Mouse (Mus musculus) brown adipose tissue, adult 24 weeks (tissue): ENCODE measurements around the gene Zfp687. TPM values are rescaled to one million over a fixed set of nuclear protein-coding genes. Genes with fewer than 3 reads are reported as not detected.
A peak's percentile ranks its signal among the peaks of the same experiment; 100 is the strongest.
"Not testable (repeated sequence)": the region's sequence is repeated elsewhere in the genome, so short reads cannot be mapped to it uniquely, and the experiment has no call there.

Source experiments
- H3K27ac ChIP-seq: fragments of 200-500 bp; replicated peaks from 2 replicates; pipeline ENCODE4 v1.5.1; 2012; ENCODE audit warnings: low read depth, mild to moderate bottlenecking, low read length
- H3K4me1 ChIP-seq: fragments of 200-500 bp; 2 replicates; pipeline ENCODE4 v1.6.1; 2012; ENCODE audit warnings: low read length, mixed read lengths; ENCODE audit not compliant: control insufficient read depth, insufficient read depth, insufficient read length
- H3K4me3 ChIP-seq: fragments of 200-500 bp; 2 replicates; pipeline ENCODE4 v1.5.1; 2012; ENCODE audit warnings: low read depth, mild to moderate bottlenecking, low read length, moderate library complexity; ENCODE audit not compliant: insufficient read depth
- polyA plus RNA-seq: library from polyadenylated mRNA; stranded (reverse); fragments of >200 nt; gene quantifications from 2 replicates; pipeline ENCODE4 v1.2.4, GENCODE M21; 2012; ENCODE audit not compliant: missing spikeins, insufficient read depth, insufficient read length

Zfp687 gene
- polyA plus RNA-seq, 1 experiment = 6.1 TPM

GRCm38 (mm10) chr3:95029291-95029827 lies 14.1 kb upstream of the Zfp687 start:
- not testable (repeated sequence) for H3K27ac ChIP-seq, H3K4me3 ChIP-seq, H3K4me1 ChIP-seq

DNA sequence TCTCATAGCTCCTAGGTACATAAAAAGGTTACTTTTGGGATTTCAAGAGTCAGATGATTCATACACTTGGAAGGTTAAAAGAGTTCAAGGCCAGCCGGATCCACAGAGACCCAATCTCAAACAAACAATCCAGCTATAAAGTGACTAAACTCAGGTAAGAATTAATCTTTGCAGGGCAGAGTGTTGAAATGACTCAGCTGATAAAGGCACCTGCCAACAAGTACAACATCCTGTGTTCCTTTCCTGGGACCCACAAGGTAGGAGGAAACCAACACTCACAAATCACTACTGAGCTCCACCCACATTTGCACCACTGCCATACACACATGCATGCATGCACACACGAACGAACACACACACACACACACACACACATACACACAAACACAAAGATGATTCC lies 13.4 kb upstream of the Zfp687 start:
- Histone ChIP-seq H3K4me1 (no peaks in the 10 kb centered on the region), H3K27ac (no peak overlapping the region), H3K4me3 (no peak overlapping the region)

DNA sequence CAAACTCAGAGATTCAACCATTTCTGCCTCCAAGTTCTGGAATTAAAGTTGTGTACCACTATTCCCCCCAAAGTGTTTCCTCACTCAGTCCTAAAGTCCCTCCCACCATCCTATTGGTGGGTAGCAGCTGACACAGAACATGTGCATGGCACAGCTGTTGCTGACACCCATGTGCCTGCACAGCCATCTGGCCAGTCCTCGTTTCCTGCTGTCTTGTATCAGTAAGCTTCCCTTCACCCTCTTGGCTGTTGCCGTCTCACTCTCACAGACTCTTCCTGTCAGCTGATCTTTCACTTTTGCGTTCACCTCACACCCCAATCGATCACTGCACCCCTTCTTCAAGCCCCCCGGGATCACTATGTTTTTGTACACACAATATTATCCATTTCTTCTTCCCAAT lies 12.5 kb upstream of the Zfp687 start:
- no peak overlapping the region for H3K4me3 ChIP-seq
- no peak overlapping the region for H3K27ac ChIP-seq

GRCm38 (mm10) chr3:95027057-95027645 lies 11.9 kb upstream of the Zfp687 start:
- Histone ChIP-seq H3K4me3 (no peak overlapping the region), H3K27ac (no peak overlapping the region), H3K4me1 (no peaks in the 10 kb centered on the region)

More for the DNA sequence above, 12.5 kb upstream of the Zfp687 start:
- no peaks in the 10 kb centered on the region for H3K4me1 ChIP-seq

- Histone ChIP-seq H3K27ac (no peak overlapping the region), H3K4me1 (no peaks in the 10 kb centered on the region), H3K4me3 (no peak overlapping the region)
These were observed 10.0 kb upstream of the Zfp687 start for GRCm38 (mm10) chr3:95025202-95025601.

- Histone ChIP-seq H3K27ac (no peak overlapping the region), H3K4me3 (no peak overlapping the region), H3K4me1 (no peaks in the 10 kb centered on the region)
These were observed 9.3 kb upstream of the Zfp687 start for GRCm38 (mm10) chr3:95024551-95024950.

- H3K4me1 ChIP-seq, H3K27ac ChIP-seq, H3K4me3 ChIP-seq: not testable (repeated sequence)
These were observed 5.7 kb upstream of the Zfp687 start for GRCm38 (mm10) chr3:95020956-95021355.

GRCm38 (mm10) chr3:95018741-95019140 lies 3.5 kb upstream of the Zfp687 start:
- Histone ChIP-seq H3K27ac (no peak overlapping the region), H3K4me1 (no peaks in the 10 kb centered on the region), H3K4me3 (no peak overlapping the region)

GRCm38 (mm10) chr3:95016532-95017056 lies 1.3 kb upstream of the Zfp687 start:
- Histone ChIP-seq H3K4me3 (peak overlapping the region; percentile 62), H3K4me1 (no peaks in the 10 kb centered on the region), H3K27ac (no peak overlapping the region)

DNA sequence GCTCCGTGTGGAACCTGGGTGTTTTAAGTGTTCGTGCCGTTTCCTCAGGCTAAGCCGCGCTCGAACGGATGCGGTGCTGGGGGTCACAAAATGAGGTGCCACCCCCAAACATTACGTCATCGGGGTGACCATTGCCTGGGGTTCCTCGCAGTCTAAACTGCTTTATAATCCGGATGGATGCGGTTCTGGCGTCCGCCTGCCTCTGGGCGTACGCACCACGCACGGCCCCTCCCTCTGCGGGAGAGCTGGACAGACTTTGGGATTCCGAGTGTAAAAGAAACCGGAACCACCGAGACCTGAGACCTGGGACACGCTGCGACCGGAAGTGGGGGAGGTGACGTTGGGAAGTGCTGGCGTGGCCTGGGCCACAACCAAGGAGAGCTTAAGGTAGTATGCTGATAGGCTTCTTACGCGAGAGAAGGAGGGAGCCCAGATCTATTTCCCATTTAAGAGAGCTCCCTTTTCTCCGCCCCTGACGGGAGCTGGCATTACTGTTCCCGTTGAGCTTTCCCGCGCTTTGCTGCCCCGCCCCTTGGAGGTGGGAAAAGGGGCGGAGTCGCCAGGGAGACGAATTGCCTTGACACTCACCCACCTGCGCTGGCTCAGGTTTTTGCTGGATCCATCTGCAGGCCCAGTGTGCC lies 763 bp upstream of the Zfp687 start:
- H3K4me1 ChIP-seq = no peaks in the 10 kb centered on the region
- peak overlapping the region; percentile 62 for H3K4me3 ChIP-seq
- H3K27ac ChIP-seq = peak overlapping the region; percentile 72

- Histone ChIP-seq H3K27ac (no peak overlapping the region), H3K4me3 (peak overlapping the region; percentile 78), H3K4me1 (no peaks in the 10 kb centered on the region)
These were observed 658 bp downstream of the Zfp687 start for GRCm38 (mm10) chr3:95014428-95015151.

GRCm38 (mm10) chr3:95013699-95014427 lies 1.4 kb downstream of the Zfp687 start:
- Histone ChIP-seq H3K4me3 (peak overlapping the region; percentile 78), H3K27ac (no peak overlapping the region), H3K4me1 (no peaks in the 10 kb centered on the region)

DNA sequence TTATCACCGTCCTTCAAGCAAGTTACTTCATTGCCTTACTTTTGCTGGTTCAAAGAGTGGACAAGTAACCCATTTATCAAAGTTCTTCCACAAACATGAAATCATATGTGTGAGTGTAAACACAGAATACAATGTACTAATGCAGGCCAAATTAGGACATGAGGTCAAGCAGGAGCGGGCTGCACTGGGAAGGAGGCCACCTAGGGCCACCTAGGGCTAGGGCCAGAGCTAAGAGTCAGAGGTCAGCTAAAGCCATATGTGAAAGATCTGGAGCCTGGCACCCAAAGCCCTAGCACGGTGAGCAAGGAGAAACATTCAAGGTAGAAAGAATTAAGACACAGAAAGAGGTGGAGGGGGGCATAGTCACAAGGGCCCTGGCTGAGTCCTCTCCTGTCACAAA lies 2.3 kb downstream of the Zfp687 start:
- no peaks in the 10 kb centered on the region for H3K4me1 ChIP-seq
- no peak overlapping the region for H3K4me3 ChIP-seq
- no peak overlapping the region for H3K27ac ChIP-seq

DNA sequence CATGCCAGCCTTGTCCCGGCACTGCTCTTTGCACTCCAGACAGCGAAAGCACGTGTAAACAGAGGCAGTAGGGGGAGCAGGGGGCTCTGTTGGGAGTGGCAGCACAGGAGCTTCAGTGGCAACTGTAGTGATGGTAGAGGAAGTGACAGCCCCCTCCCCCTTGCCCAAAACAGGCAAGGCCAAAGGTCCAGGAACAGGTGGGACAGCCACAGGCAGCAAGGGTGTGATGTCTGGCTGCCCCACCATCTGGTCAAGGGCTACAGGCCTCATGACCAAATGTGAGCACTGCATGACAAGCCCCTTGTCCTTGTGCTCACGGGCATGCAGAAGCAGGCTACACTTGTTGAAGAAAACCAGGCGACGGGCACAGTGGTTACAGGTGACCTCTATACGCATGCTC lies 4.9 kb downstream of the Zfp687 start:
- no peak overlapping the region for H3K27ac ChIP-seq
- no peak overlapping the region for H3K4me3 ChIP-seq
- no peaks in the 10 kb centered on the region for H3K4me1 ChIP-seq

- H3K4me1 ChIP-seq = 0 out of 2 replicates have a peak, but pooled peaks cover 3% of the 10 kb centered on the region
- H3K4me3 ChIP-seq = no peak overlapping the region
- no peak overlapping the region for H3K27ac ChIP-seq
These were observed 7.5 kb downstream of the Zfp687 start for GRCm38 (mm10) chr3:95007706-95008105.
